Mouse (Mus musculus): ENCODE data around the gene Zfp541. TPM values are rescaled to one million over a fixed set of nuclear protein-coding genes. Genes with fewer than 3 reads are reported as not detected.

The Zfp541 gene
- polyA plus RNA-seq, 1 experiment from 2014 or later: 0.09 TPM

DNA sequence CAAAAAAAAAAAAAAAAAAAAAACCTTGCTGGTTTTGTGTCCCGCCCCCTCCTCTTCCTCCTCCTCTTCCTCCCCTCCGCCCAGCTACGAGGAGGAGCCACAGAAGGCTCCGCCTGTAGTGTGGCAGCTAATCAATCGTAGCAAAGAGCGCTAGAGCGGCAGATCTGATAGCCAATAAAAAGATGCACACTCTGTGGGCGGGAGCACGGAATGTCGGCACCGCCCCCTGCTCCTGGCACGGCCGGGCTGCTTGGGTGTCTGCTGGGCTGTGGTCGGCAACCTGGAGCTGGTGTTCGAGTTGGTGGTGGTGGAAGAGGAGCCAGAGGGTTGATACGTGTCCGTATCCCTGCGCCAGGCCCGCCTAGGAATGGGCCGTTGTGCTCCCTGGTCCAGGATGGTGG lies 13.4 kb upstream of the Zfp541 start:
- Histone ChIP-seq H3K36me3 (ENCODE audit: control insufficient read depth, insufficient read depth, low read length) (no peaks in the 10 kb centered on the region), H3K27me3 (ENCODE audit: control insufficient read depth, insufficient read depth, low read length) (no peaks in the 10 kb centered on the region), H3K9ac (replicated peaks; ENCODE audit: low read length) (peak overlapping the region; percentile 99), H3K27ac (replicated peaks; ENCODE audit: low read depth, low read length) (peak overlapping the region; percentile 99), H3K4me3 (replicated peaks; ENCODE audit: low read depth, low read length) (peak overlapping the region; percentile 86), H3K4me1 (ENCODE audit: control insufficient read depth, insufficient read depth, low read length) (peaks cover 43% of the 10 kb centered on the region), H3K9me3 (ENCODE audit: control insufficient read depth, low read length) (no peaks in the 10 kb centered on the region), H3K4me2 (ENCODE audit: low read length) (peak overlapping the region; percentile 76)
- peak; percentile 85 for ATAC-seq (ENCODE audit: low FRiP score, low TSS enrichment)
- peak; percentile 98 for DNase-seq
- 0% methylated on average over 20 of the region's 20 CpGs for WGBS

DNA sequence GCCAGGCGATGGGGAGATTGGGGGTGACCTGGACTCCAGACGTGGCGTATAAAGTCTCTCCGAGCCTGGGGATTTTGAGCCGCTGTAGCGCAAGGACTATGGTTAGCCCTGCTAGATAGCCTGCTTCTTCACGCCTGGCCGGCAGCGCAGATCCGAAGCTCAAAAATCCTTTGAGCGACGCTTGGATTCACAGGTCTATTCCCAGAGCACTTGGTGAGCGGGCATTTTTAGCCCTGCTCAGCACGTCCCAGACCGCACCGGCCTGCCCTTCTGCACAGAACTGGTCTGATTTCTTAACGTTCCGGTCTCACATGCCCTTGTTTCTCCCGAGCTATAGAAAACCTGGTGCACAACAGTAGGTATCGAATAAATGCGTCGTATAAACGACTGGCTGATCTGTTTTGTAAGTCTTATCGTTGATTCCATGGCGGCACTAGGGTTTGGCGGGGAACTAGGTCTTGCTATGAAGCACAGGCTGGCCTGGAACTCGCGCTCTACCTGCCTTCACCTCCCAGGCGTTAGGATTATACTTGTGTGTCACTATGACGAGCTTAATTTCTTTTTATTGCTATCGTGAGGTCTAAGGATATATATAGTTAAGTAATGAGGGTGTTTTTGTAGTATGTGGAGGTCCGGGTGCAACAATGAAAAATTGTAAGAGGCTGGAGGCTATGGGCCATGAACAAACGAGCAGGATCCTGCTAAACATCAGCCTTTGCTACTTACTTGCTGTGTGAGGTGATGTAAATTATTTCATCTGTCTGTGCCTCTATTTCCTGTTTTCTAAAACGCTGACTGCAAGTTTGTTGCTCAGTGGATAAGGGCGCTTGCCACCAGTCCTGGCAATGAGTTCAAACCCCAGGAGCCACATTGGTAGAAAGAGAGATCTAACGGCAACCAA lies 12.7 kb upstream of the Zfp541 start:
- H3K4me3 ChIP-seq (replicated peaks; ENCODE audit: low read depth, low read length): peak overlapping the region; percentile 86
- no peaks in the 10 kb centered on the region for H3K36me3 ChIP-seq (ENCODE audit: control insufficient read depth, insufficient read depth, low read length)
- peaks cover 41% of the 10 kb centered on the region for H3K4me1 ChIP-seq (ENCODE audit: control insufficient read depth, insufficient read depth, low read length)
- 10% methylated on average over 36 of the region's 36 CpGs for WGBS
- H3K9me3 ChIP-seq (ENCODE audit: control insufficient read depth, low read length): no peaks in the 10 kb centered on the region
- H3K9ac ChIP-seq (replicated peaks; ENCODE audit: low read length): peak overlapping the region; percentile 76
- H3K4me2 ChIP-seq (ENCODE audit: low read length): peak overlapping the region; percentile 76
- peak overlapping the region; percentile 99 for H3K27ac ChIP-seq (replicated peaks; ENCODE audit: low read depth, low read length)
- no peaks in the 10 kb centered on the region for H3K27me3 ChIP-seq (ENCODE audit: control insufficient read depth, insufficient read depth, low read length)
- ATAC-seq (ENCODE audit: low FRiP score, low TSS enrichment): no peak; the same call in 1 of the 2 replicates
- peak; percentile 62 for DNase-seq

DNA sequence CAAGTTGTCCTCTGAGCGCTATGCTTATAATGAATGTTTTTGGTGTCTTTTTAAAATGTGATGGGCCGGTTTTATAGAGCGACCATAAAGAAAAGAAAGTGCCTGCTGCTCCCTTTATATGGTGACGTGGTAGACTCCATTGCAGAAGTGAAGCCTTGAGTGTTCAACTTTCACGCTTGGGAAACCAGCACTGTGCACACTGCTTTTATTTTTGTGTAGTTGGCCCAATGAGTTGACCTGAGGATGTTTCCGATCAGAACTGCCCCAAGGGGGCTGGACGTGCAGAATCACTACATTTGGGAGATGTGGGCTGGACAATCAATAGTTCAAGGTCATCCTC lies 12.1 kb upstream of the Zfp541 start:
- Histone ChIP-seq H3K27ac (replicated peaks; ENCODE audit: low read depth, low read length) (no peak overlapping the region), H3K27me3 (ENCODE audit: control insufficient read depth, insufficient read depth, low read length) (no peaks in the 10 kb centered on the region)

GRCm38 (mm10) chr7:16050600-16050999 lies 11.0 kb upstream of the Zfp541 start:
- no peak overlapping the region for H3K4me2 ChIP-seq (ENCODE audit: low read length)
- ATAC-seq (ENCODE audit: low FRiP score, low TSS enrichment): no peak
- 93% methylated on average over 3 of the region's 3 CpGs for WGBS
- H3K27me3 ChIP-seq (ENCODE audit: control insufficient read depth, insufficient read depth, low read length): no peaks in the 10 kb centered on the region
- H3K4me3 ChIP-seq (replicated peaks; ENCODE audit: low read depth, low read length): no peak overlapping the region
- no peak for DNase-seq
- no peak overlapping the region for H3K9ac ChIP-seq (replicated peaks; ENCODE audit: low read length)
- H3K9me3 ChIP-seq (ENCODE audit: control insufficient read depth, low read length): no peaks in the 10 kb centered on the region
- H3K4me1 ChIP-seq (ENCODE audit: control insufficient read depth, insufficient read depth, low read length): peaks cover 25% of the 10 kb centered on the region
- H3K27ac ChIP-seq (replicated peaks; ENCODE audit: low read depth, low read length): no peak overlapping the region
- H3K36me3 ChIP-seq (ENCODE audit: control insufficient read depth, insufficient read depth, low read length): no peaks in the 10 kb centered on the region

More for the DNA sequence above, 12.1 kb upstream of the Zfp541 start:
- Histone ChIP-seq H3K36me3 (ENCODE audit: control insufficient read depth, insufficient read depth, low read length) (no peaks in the 10 kb centered on the region), H3K4me3 (replicated peaks; ENCODE audit: low read depth, low read length) (peak overlapping the region; percentile 86), H3K9me3 (ENCODE audit: control insufficient read depth, low read length) (no peaks in the 10 kb centered on the region), H3K4me1 (ENCODE audit: control insufficient read depth, insufficient read depth, low read length) (peaks cover 35% of the 10 kb centered on the region), H3K9ac (replicated peaks; ENCODE audit: low read length) (0 out of 2 replicates have a peak overlapping the region, but pooled peaks have one; percentile 76), H3K4me2 (ENCODE audit: low read length) (peak overlapping the region; percentile 76)
- DNase-seq (no peak), ATAC-seq (ENCODE audit: low FRiP score, low TSS enrichment) (no peak)
- WGBS: 80% methylated on average over 7 of the region's 7 CpGs

GRCm38 (mm10) chr7:16051883-16052595 lies 9.6 kb upstream of the Zfp541 start:
- Histone ChIP-seq H3K9me3 (ENCODE audit: control insufficient read depth, low read length) (no peaks in the 10 kb centered on the region), H3K36me3 (ENCODE audit: control insufficient read depth, insufficient read depth, low read length) (no peaks in the 10 kb centered on the region), H3K27me3 (ENCODE audit: control insufficient read depth, insufficient read depth, low read length) (no peaks in the 10 kb centered on the region), H3K4me1 (ENCODE audit: control insufficient read depth, insufficient read depth, low read length) (peaks cover 20% of the 10 kb centered on the region), H3K9ac (replicated peaks; ENCODE audit: low read length) (peak overlapping the region; percentile 37; the same call in 1 of the 2 replicates), H3K27ac (replicated peaks; ENCODE audit: low read depth, low read length) (peak overlapping the region; percentile 56; the same call in 1 of the 2 replicates), H3K4me2 (ENCODE audit: low read length) (peak overlapping the region; percentile 65), H3K4me3 (replicated peaks; ENCODE audit: low read depth, low read length) (peak overlapping the region; percentile 43)
- DNase-seq: peak; percentile 81
- 7% methylated on average over 19 of the region's 19 CpGs for WGBS
- no peak for ATAC-seq (ENCODE audit: low FRiP score, low TSS enrichment)

DNA sequence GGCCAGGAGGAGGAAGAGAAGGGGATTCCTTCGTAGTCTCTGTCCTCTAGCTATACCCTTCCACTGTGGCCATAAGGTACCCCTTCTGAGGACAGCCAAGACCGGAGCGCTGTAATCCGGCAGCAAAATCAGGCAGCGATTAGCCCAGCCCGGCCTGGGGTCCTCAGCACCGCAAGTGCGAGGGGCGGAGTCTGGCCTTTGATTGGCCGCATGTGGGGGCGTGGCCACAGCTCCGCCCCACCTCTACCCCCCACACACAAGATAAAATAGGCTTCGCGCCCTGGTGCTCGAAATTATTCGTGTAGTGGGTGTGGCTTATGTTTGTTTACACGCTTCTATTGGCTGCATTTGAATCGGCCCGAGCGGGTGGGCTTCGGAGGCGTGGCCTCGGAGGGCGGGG lies 8.9 kb upstream of the Zfp541 start:
- ATAC-seq (ENCODE audit: low FRiP score, low TSS enrichment) (peak; percentile 90), DNase-seq (peak; percentile 98)
- Histone ChIP-seq H3K27me3 (ENCODE audit: control insufficient read depth, insufficient read depth, low read length) (no peaks in the 10 kb centered on the region), H3K36me3 (ENCODE audit: control insufficient read depth, insufficient read depth, low read length) (no peaks in the 10 kb centered on the region), H3K4me2 (ENCODE audit: low read length) (peak overlapping the region; percentile 65), H3K4me1 (ENCODE audit: control insufficient read depth, insufficient read depth, low read length) (peaks cover 20% of the 10 kb centered on the region), H3K4me3 (replicated peaks; ENCODE audit: low read depth, low read length) (peak overlapping the region; percentile 43), H3K9me3 (ENCODE audit: control insufficient read depth, low read length) (no peaks in the 10 kb centered on the region), H3K9ac (replicated peaks; ENCODE audit: low read length) (peak overlapping the region; percentile 37; the same call in 1 of the 2 replicates), H3K27ac (replicated peaks; ENCODE audit: low read depth, low read length) (peak overlapping the region; percentile 56; the same call in 1 of the 2 replicates)
- WGBS: under 1% methylated on average over 24 of the region's 24 CpGs

DNA sequence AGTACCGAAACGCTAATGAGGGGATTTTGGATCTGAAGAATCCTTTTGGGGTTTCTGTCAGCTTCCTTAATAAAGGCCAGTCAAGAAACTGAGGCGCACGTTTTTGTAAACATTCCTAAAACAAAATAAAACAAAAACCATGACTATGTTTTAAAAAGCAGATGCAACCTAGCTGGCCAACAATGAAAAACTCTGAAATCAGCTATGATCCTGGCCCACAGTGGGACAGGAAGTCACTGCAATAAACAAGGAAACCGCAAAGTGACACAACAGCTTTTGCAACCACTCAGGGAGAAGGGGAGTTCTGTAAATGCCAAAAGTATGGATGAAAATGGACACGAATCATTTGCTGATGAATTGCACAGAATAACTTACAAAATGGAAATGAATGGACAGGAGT lies 8.5 kb upstream of the Zfp541 start:
- DNase-seq: no peak
- no peak overlapping the region; the same call in 1 of the 2 replicates for H3K9ac ChIP-seq (replicated peaks; ENCODE audit: low read length)

DNA sequence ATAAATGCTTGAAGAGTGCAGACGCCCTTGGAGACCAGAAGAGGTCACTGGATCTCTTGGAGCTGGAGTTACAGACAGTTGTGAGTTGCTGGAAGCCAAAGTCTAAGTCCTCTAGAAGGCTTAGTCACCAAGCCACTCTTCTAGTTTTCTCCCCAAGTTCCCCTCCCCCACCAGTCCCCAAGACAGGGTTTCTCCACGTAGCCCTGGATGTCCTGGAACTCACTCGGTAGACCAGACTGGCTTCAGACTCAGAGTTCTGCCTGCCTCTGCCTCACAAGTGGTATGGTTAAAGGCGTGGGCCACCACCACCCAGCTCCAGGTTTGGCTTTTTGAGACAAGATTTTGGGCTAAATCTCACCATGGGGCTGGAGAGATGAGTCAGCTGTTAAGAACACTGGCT lies 6.6 kb upstream of the Zfp541 start:
- no peak overlapping the region for H3K4me3 ChIP-seq (replicated peaks; ENCODE audit: low read depth, low read length)

More for the DNA sequence above, 8.5 kb upstream of the Zfp541 start:
- Histone ChIP-seq H3K4me2 (ENCODE audit: low read length) (peak overlapping the region; percentile 65), H3K9me3 (ENCODE audit: control insufficient read depth, low read length) (no peaks in the 10 kb centered on the region), H3K27me3 (ENCODE audit: control insufficient read depth, insufficient read depth, low read length) (no peaks in the 10 kb centered on the region), H3K27ac (replicated peaks; ENCODE audit: low read depth, low read length) (no peak overlapping the region), H3K4me1 (ENCODE audit: control insufficient read depth, insufficient read depth, low read length) (peaks cover 20% of the 10 kb centered on the region), H3K36me3 (ENCODE audit: control insufficient read depth, insufficient read depth, low read length) (no peaks in the 10 kb centered on the region), H3K4me3 (replicated peaks; ENCODE audit: low read depth, low read length) (peak overlapping the region; percentile 43)
- ATAC-seq (ENCODE audit: low FRiP score, low TSS enrichment): no peak
- 16% methylated on average over 6 of the region's 6 CpGs for WGBS

More for the DNA sequence above, 6.6 kb upstream of the Zfp541 start:
- Histone ChIP-seq H3K4me1 (ENCODE audit: control insufficient read depth, insufficient read depth, low read length) (peaks cover 8% of the 10 kb centered on the region), H3K4me2 (ENCODE audit: low read length) (no peak overlapping the region), H3K36me3 (ENCODE audit: control insufficient read depth, insufficient read depth, low read length) (no peaks in the 10 kb centered on the region), H3K9ac (replicated peaks; ENCODE audit: low read length) (no peak overlapping the region), H3K9me3 (ENCODE audit: control insufficient read depth, low read length) (no peaks in the 10 kb centered on the region), H3K27ac (replicated peaks; ENCODE audit: low read depth, low read length) (no peak overlapping the region), H3K27me3 (ENCODE audit: control insufficient read depth, insufficient read depth, low read length) (no peaks in the 10 kb centered on the region)
- no peak for ATAC-seq (ENCODE audit: low FRiP score, low TSS enrichment)
- DNase-seq: no peak
- WGBS: 64% methylated on average over 4 of the region's 4 CpGs

Measured in midbrain, embryonic 14.5 days (tissue).